Mouse (Mus musculus): ENCODE measurements around the gene Coq2. TPM values are rescaled to one million over a fixed set of nuclear protein-coding genes. Genes with fewer than 3 reads are reported as not detected.

Gene Coq2
- polyA plus RNA-seq, 1 experiment, result 69.9 TPM

DNA sequence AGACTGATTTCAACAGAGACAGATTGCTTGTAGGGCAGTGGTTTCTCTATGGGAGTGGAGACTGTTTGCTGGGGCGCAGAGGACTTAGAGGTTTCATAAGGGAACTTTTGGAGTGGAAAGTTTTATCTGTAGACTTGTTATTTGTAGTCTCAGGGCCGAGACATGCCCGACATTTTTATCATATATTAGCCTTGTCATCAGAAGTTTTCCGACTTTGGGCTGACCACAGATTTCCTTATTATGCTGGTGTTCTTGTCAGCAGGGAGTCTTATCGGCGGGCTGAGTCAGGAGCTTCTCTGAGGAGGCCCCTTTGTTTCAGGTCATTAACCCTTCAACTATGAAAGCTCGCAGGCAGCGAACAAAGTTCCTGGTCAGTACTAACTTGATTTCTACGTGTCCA is 67.1 kb downstream of the Coq2 start:
- no peak for TF ChIP-seq GATA1 (IDR thresholded peaks at IDR 0.05; ENCODE audit: low read length)

DNA sequence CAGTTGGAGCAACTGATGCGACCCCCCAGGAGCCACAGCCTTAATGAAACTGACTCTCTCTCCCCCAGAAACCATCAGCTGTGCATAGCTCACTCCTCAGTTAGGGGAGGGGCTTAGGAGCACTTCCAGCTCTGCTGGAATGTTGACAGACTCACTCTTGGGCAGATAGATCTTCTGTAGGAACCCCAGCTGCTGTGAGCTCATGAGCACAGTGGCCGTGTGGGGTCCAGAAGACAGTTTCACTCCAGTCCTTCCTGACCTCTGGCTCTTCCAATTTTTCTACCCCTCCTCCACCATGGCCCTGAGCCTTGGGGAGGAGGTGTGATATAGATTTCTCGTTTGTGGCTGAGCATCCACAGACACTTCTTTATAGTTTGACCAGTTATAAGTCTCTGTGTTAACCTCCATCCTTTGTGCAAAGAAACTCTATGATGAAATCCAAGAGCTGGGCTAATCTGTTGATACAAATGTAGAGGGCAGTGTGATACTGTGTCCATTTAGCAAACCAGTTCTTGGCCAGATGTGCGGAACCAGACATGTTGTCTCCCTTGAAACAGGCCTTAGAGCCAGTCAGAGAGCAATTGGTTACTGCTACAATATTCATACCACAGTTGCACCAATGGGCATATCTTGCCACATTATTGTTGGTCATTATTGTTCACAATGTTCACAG is 67.7 kb downstream of the Coq2 start:
- no peak for TF ChIP-seq GATA1 (IDR thresholded peaks at IDR 0.05; ENCODE audit: low read length)

DNA sequence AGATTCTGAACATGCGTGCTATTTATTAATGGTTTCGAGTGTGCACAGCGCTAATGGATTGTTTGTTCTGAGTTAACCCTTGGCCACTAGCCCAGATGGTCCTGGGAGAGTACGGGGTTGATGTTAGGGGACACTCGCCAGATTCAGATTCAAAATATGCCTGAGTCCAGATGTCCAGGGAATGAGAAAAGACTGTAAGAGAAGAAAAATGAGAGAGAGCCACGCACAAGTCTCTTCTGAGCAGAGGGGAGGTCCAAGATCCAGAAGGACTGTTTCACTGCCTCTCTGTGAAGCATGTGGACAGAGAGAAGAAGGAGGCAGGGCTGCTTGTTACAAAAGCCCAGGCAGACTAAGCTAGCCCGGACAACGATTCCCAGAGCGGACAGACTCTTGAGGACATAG is 69.1 kb downstream of the Coq2 start:
- TF ChIP-seq GATA1 (IDR thresholded peaks at IDR 0.05; ENCODE audit: low read length), result no peak

Other genes with a start within 250 kb of the Coq2 start
- gene Lin54, start 174.5 kb downstream of the Coq2 start, polyA plus RNA-seq (2012), result 1.9 and 2.1 TPM in 2 replicates
- gene Cops4, start 156.8 kb downstream of the Coq2 start, polyA plus RNA-seq (2012), result 4.7 and 21.6 TPM in 2 replicates
- not detected in 2 replicates for gene Plac8, start 102.9 kb downstream of the Coq2 start, polyA plus RNA-seq (2012)
- not detected in 2 replicates for gene Hpse, start 44.6 kb upstream of the Coq2 start, polyA plus RNA-seq (2012)
- gene Helq, start 123.5 kb upstream of the Coq2 start, polyA plus RNA-seq (2012), result 14.8 and 16.5 TPM in 2 replicates
- gene Mrps18c, start 123.5 kb upstream of the Coq2 start, polyA plus RNA-seq (2012), result 3.1 and 4.3 TPM in 2 replicates
- 13.9 and 22.3 TPM in 2 replicates for gene Abraxas1, start 145.8 kb upstream of the Coq2 start, polyA plus RNA-seq (2012)
- not detected in 2 replicates for gene Gpat3, start 170.6 kb upstream of the Coq2 start, polyA plus RNA-seq (2012)